Mouse (Mus musculus): Measurements from ENCODE around the gene Dbp. TPM values are rescaled to one million over a fixed set of nuclear protein-coding genes. Genes with fewer than 3 reads are reported as not detected.

Gene Dbp
- polyA plus RNA-seq, 1 experiment from 2014 or later = 4.1 TPM

DNA sequence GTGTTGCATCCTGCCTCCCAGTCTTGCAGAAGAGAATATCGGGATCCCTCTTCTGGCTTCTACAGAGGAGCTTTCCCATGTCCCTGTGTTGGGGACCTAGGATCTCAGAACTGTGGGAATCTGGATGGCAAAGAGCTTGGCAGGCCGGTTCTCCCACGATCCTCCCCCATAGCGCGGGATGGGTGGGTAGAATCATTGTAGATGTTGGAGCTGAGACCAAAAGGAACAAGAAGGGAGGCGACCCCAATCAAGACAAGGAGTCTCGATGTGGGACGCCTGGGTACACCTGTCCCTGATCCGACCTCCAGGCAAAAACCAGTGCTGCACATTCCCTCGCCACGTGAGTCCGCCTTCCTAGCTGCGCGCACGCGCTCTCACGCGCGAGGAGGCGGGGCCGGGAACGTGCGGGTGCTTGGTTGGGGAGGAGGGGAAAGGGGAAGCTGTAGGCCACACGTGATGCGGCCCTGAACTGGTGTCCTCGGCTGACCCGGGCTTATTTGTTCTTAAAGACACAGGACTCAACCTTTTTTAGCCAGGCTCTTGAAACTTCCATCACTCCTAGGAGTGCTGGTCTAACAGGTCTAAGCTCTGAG, 2.6 kb downstream of the Dbp start:
- Histone ChIP-seq H3K9ac (peak overlapping the region; percentile 26; the same call in 1 of the 2 replicates), H3K9me3 (no peaks in the 10 kb centered on the region), H3K27ac (no peak overlapping the region), H3K4me3 (peak overlapping the region; percentile 48), H3K4me2 (replicated peaks) (peak overlapping the region; percentile 91), H3K36me3 (peaks cover 25% of the 10 kb centered on the region), H3K4me1 (peaks cover 66% of the 10 kb centered on the region), H3K27me3 (replicated peaks) (no peaks in the 10 kb centered on the region)
- ATAC-seq (ENCODE audit: low FRiP score, low read depth) = no peak
- under 1% methylated on average over 27 of the region's 27 CpGs for WGBS

GRCm38 (mm10) chr7:45708221-45708761, 3.4 kb downstream of the Dbp start:
- Histone ChIP-seq H3K4me1 (peaks cover 60% of the 10 kb centered on the region), H3K9me3 (no peaks in the 10 kb centered on the region), H3K27ac (no peak overlapping the region), H3K9ac (no peak overlapping the region), H3K36me3 (peaks cover 33% of the 10 kb centered on the region), H3K27me3 (replicated peaks) (no peaks in the 10 kb centered on the region), H3K4me2 (replicated peaks) (peak overlapping the region; percentile 91), H3K4me3 (no peak overlapping the region)
- WGBS = 57% methylated on average over 13 of the region's 13 CpGs
- ATAC-seq (ENCODE audit: low FRiP score, low read depth) = no peak

DNA sequence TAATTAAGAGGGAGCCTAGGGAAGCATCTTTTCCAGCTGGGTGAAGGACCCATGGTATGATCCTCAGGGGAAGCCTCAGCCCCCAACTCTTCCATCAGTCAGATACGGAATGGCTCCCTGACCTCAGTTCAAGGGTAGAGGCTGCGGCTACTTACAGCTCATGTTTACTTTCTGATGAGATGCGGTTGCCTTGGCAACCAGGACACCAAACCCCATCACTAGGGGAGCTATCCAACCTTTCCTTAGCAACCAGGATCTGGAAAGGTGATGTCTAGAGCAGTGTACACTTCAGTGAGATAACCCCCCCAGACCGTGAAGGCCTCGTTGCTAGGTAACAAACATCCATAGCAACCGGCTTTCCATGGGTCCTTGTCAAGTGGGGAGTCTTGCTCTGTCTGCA, 4.1 kb downstream of the Dbp start:
- no peaks in the 10 kb centered on the region for H3K9me3 ChIP-seq
- H3K27me3 ChIP-seq (replicated peaks) = no peaks in the 10 kb centered on the region
- ATAC-seq (ENCODE audit: low FRiP score, low read depth) = no peak
- no peak overlapping the region for H3K9ac ChIP-seq
- WGBS = 36% methylated on average over 6 of the region's 6 CpGs
- H3K27ac ChIP-seq = no peak overlapping the region
- no peak overlapping the region for H3K4me3 ChIP-seq
- 0 out of 2 replicates have a peak overlapping the region, but pooled peaks have one; percentile 14 for H3K4me2 ChIP-seq (replicated peaks)
- H3K36me3 ChIP-seq = peaks cover 36% of the 10 kb centered on the region
- H3K4me1 ChIP-seq = peaks cover 54% of the 10 kb centered on the region

- Histone ChIP-seq H3K4me2 (replicated peaks) (no peak overlapping the region; the same call in 1 of the 2 replicates), H3K4me3 (no peak overlapping the region), H3K9ac (no peak overlapping the region), H3K4me1 (peaks cover 60% of the 10 kb centered on the region), H3K36me3 (peaks cover 36% of the 10 kb centered on the region), H3K9me3 (no peaks in the 10 kb centered on the region), H3K27ac (no peak overlapping the region), H3K27me3 (replicated peaks) (no peaks in the 10 kb centered on the region)
- ATAC-seq (ENCODE audit: low FRiP score, low read depth) = no peak
- 72% methylated on average over 14 of the region's 14 CpGs for WGBS
Observed at GRCm38 (mm10) chr7:45709677-45710355, 4.9 kb downstream of the Dbp start.

GRCm38 (mm10) chr7:45710477-45711191, 5.7 kb downstream of the Dbp start:
- WGBS = 96% methylated on average over 20 of the region's 20 CpGs
- peaks cover 57% of the 10 kb centered on the region for H3K4me1 ChIP-seq

DNA sequence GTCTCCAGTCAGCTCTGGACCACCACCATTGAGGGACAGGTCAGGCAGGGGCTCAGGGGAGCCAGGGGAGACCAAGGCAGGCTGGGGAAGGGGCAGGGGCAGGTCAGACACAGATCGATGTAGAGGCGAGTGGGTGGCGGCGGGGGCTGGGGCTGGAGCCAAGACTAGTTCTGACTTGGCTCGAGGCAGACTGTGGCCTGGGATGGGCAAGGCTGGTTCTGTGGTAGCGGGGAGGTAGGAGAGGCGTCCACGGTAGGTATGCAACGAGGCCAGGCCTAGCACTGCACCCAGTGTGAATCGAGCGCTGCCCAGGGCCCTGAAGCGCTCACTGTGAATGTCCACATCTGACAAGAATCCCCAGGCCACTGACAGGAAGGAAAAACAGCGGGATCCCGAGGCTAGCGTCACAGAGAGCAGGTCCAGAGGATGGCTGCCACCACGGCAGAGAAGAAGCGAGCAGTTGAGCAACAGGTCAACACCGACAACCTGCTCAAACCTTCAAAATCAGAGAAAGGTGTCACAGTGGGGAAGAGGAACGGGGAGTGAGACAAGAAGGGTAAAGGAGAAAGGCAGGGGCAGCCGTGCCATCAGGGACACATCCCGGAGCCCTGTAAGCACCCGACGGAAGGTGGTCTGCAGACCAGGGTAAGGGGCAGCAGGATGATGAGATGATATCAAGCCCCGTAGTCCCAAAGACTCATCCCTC, 6.6 kb downstream of the Dbp start:
- H3K4me2 ChIP-seq (replicated peaks) = no peak overlapping the region
- no peak overlapping the region for H3K4me3 ChIP-seq
- H3K36me3 ChIP-seq = peaks cover 36% of the 10 kb centered on the region
- no peak for ATAC-seq (ENCODE audit: low FRiP score, low read depth)
- peaks cover 57% of the 10 kb centered on the region for H3K4me1 ChIP-seq
- H3K9me3 ChIP-seq = no peaks in the 10 kb centered on the region
- H3K27ac ChIP-seq = no peak overlapping the region
- 91% methylated on average over 24 of the region's 24 CpGs for WGBS
- H3K9ac ChIP-seq = no peak overlapping the region
- H3K27me3 ChIP-seq (replicated peaks) = no peaks in the 10 kb centered on the region

More at GRCm38 (mm10) chr7:45710477-45711191, 5.7 kb downstream of the Dbp start:
- Histone ChIP-seq H3K9me3 (no peaks in the 10 kb centered on the region), H3K27ac (no peak overlapping the region), H3K4me3 (no peak overlapping the region), H3K9ac (no peak overlapping the region), H3K4me2 (replicated peaks) (no peak overlapping the region), H3K27me3 (replicated peaks) (no peaks in the 10 kb centered on the region), H3K36me3 (peaks cover 36% of the 10 kb centered on the region)
- no peak for ATAC-seq (ENCODE audit: low FRiP score, low read depth)

DNA sequence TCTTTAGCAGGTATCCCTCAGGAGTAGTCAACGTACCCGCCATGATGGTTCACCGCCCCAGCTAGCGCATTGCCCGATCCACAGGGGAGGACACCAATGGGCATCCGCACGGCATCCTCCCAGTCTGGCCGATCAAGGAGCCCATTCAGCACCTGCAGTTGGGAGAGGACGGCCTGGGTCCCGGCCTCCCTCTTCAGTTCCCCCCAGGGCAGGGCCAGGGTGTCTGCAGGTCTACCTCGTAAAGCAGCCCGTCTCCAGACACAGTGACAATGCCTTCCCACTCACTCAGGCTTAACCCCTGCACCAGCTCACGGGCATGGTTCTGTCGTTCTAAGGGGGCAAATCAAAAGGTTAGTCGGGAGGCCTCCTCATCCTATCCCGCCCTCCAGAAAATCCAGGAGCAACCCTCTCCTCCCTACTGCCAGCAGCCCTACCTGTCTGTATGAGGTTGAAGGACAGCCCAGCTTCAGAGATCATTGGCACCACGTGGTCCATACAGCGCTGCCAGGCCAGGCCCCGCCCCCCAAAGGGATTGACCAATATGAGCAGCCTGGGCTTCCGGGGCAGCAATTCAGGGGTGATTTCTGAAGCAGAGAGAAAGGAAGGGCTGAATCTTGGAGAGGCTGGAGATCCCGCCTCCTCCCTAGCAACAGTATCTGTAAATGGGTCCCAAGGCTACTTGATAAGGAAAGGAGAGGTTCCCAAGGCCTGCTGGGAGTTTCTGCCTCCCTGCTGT, 7.3 kb downstream of the Dbp start:
- no peak overlapping the region for H3K4me3 ChIP-seq
- peaks cover 57% of the 10 kb centered on the region for H3K4me1 ChIP-seq
- peaks cover 36% of the 10 kb centered on the region for H3K36me3 ChIP-seq
- 90% methylated on average over 21 of the region's 21 CpGs for WGBS
- no peak overlapping the region for H3K9ac ChIP-seq
- H3K27me3 ChIP-seq (replicated peaks) = no peaks in the 10 kb centered on the region
- H3K9me3 ChIP-seq = no peaks in the 10 kb centered on the region
- no peak for ATAC-seq (ENCODE audit: low FRiP score, low read depth)
- no peak overlapping the region for H3K27ac ChIP-seq
- H3K4me2 ChIP-seq (replicated peaks) = no peak overlapping the region

DNA sequence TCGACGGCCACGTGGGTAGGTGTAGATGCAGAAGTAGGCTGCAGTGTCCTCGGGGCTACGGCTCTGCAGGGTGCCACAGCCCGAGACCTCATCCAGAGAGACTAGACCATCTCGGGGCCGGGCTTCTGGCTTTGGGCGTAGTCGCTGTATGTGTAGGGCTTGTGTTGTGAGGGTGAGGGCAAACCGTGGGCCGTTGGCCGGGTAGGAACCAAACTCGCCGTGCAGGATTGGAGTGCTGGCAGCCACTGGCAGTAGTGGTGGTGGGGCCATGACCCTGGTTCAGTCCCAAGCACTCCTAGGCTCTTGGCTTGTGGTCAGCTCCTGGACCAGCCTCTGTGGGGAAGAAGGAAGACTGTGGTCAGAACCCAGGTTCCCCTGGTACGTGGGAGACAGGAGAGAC, 8.5 kb downstream of the Dbp start:
- Histone ChIP-seq H3K4me3 (no peak overlapping the region), H3K4me2 (replicated peaks) (no peak overlapping the region; the same call in 1 of the 2 replicates), H3K36me3 (peaks cover 36% of the 10 kb centered on the region), H3K27me3 (replicated peaks) (no peaks in the 10 kb centered on the region), H3K9ac (no peak overlapping the region), H3K4me1 (peaks cover 45% of the 10 kb centered on the region), H3K27ac (no peak overlapping the region), H3K9me3 (no peaks in the 10 kb centered on the region)
- ATAC-seq (ENCODE audit: low FRiP score, low read depth) = no peak
- 94% methylated on average over 16 of the region's 16 CpGs for WGBS

DNA sequence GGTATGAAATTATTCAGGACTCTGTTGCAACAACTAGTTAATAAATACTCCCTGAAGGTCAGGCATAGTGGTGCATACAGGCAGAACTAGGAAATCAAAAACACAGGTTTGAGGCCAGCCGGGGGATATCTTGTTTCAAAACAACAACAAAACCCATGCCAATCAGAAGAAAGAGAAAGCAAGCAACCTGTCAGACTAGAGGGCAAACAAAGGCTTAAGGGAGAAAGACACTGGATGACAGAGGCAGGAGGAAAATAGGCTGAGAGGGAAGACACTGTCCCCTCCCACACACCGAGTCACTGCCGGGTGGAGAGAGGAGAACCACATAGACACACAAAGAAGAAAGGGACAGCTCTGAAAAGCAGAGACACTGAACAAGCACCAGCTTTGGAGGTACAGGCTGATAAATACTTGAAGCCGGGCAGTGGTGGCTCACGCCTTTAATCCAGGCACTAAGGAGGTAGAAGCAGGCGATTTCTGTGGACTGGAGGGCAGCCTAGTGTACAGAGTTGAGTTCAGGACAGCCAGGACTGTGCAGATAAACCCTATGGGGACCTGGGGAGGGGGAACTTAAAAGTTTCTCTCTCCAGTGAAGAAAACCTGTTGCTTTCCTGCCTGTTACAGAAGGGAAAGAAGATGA, 9.1 kb downstream of the Dbp start:
- Histone ChIP-seq H3K9ac (peak overlapping the region; percentile 69; the same call in 1 of the 2 replicates), H3K9me3 (no peaks in the 10 kb centered on the region), H3K4me1 (peaks cover 45% of the 10 kb centered on the region), H3K4me3 (peak overlapping the region; percentile 74), H3K27me3 (replicated peaks) (no peaks in the 10 kb centered on the region), H3K4me2 (replicated peaks) (peak overlapping the region; percentile 93), H3K36me3 (peaks cover 36% of the 10 kb centered on the region), H3K27ac (no peak overlapping the region)
- ATAC-seq (ENCODE audit: low FRiP score, low read depth) = no peak
- WGBS = 93% methylated on average over 6 of the region's 6 CpGs

- peak; percentile 17; the same call in 1 of the 2 replicates for ATAC-seq (ENCODE audit: low FRiP score, low read depth)
- Histone ChIP-seq H3K27me3 (replicated peaks) (no peaks in the 10 kb centered on the region), H3K36me3 (peaks cover 42% of the 10 kb centered on the region), H3K4me3 (peak overlapping the region; percentile 74), H3K4me1 (peaks cover 45% of the 10 kb centered on the region), H3K27ac (no peak overlapping the region), H3K9me3 (no peaks in the 10 kb centered on the region), H3K9ac (peak overlapping the region; percentile 69), H3K4me2 (replicated peaks) (peak overlapping the region; percentile 93)
- 10% methylated on average over 14 of the region's 14 CpGs for WGBS
Observed at GRCm38 (mm10) chr7:45714630-45715089, 9.8 kb downstream of the Dbp start.
